Mouse (Mus musculus): Measurements from ENCODE around the gene Ptprg. TPM values are rescaled to one million over a fixed set of nuclear protein-coding genes. Genes with fewer than 3 reads are reported as not detected.

Ptprg gene
- polyA plus RNA-seq, 1 experiment from 2014 or later, result 26.5 TPM

GRCm38 (mm10) chr14:11657374-11657773, 104.0 kb downstream of the Ptprg start:
- no peak overlapping the region for H3K9ac ChIP-seq (ENCODE audit: low read length)
- no peak overlapping the region for H3K4me2 ChIP-seq (ENCODE audit: low read depth, low read length)
- H3K4me1 ChIP-seq (replicated peaks; ENCODE audit: control insufficient read depth, insufficient read depth, low read length), result no peaks in the 10 kb centered on the region
- H3K4me3 ChIP-seq (ENCODE audit: low read length), result no peak overlapping the region
- no peak overlapping the region for H3K27ac ChIP-seq (ENCODE audit: low read length)
- no peak for ATAC-seq (ENCODE audit: low read depth)
- H3K9me3 ChIP-seq (ENCODE audit: control insufficient read depth, low read length), result no peaks in the 10 kb centered on the region
- H3K36me3 ChIP-seq (ENCODE audit: control insufficient read depth, insufficient read depth, low read length), result no peaks in the 10 kb centered on the region
- no peaks in the 10 kb centered on the region for H3K27me3 ChIP-seq (ENCODE audit: control insufficient read depth, insufficient read depth, low read depth, low read length)
- 59% methylated on average over 6 of the region's 6 CpGs for WGBS

- WGBS, result 45% methylated on average over 11 of the region's 11 CpGs
- Histone ChIP-seq H3K4me3 (ENCODE audit: low read length) (no peak overlapping the region), H3K4me2 (ENCODE audit: low read depth, low read length) (no peak overlapping the region), H3K27me3 (ENCODE audit: control insufficient read depth, insufficient read depth, low read depth, low read length) (no peaks in the 10 kb centered on the region), H3K9me3 (ENCODE audit: control insufficient read depth, low read length) (no peaks in the 10 kb centered on the region), H3K9ac (ENCODE audit: low read length) (no peak overlapping the region), H3K36me3 (ENCODE audit: control insufficient read depth, insufficient read depth, low read length) (no peaks in the 10 kb centered on the region), H3K27ac (ENCODE audit: low read length) (no peak overlapping the region), H3K4me1 (replicated peaks; ENCODE audit: control insufficient read depth, insufficient read depth, low read length) (no peaks in the 10 kb centered on the region)
- no peak for ATAC-seq (ENCODE audit: low read depth)
Measured at GRCm38 (mm10) chr14:11663661-11664215, 110.4 kb downstream of the Ptprg start.

- H3K9ac ChIP-seq (ENCODE audit: low read length), result no peak overlapping the region
- H3K27me3 ChIP-seq (ENCODE audit: control insufficient read depth, insufficient read depth, low read depth, low read length), result no peaks in the 10 kb centered on the region
- ATAC-seq (ENCODE audit: low read depth), result no peak
- H3K4me3 ChIP-seq (ENCODE audit: low read length), result no peak overlapping the region
- no peaks in the 10 kb centered on the region for H3K4me1 ChIP-seq (replicated peaks; ENCODE audit: control insufficient read depth, insufficient read depth, low read length)
- WGBS, result 70% methylated on average over 9 of the region's 9 CpGs
- H3K36me3 ChIP-seq (ENCODE audit: control insufficient read depth, insufficient read depth, low read length), result no peaks in the 10 kb centered on the region
- no peak overlapping the region for H3K4me2 ChIP-seq (ENCODE audit: low read depth, low read length)
- H3K27ac ChIP-seq (ENCODE audit: low read length), result no peak overlapping the region
- H3K9me3 ChIP-seq (ENCODE audit: control insufficient read depth, low read length), result no peaks in the 10 kb centered on the region
Measured at GRCm38 (mm10) chr14:11664302-11664701, 111.0 kb downstream of the Ptprg start.

GRCm38 (mm10) chr14:11665046-11665445, 111.7 kb downstream of the Ptprg start:
- H3K9me3 ChIP-seq (ENCODE audit: control insufficient read depth, low read length), result no peaks in the 10 kb centered on the region
- no peaks in the 10 kb centered on the region for H3K27me3 ChIP-seq (ENCODE audit: control insufficient read depth, insufficient read depth, low read depth, low read length)
- no peak overlapping the region for H3K27ac ChIP-seq (ENCODE audit: low read length)
- no peak overlapping the region for H3K4me2 ChIP-seq (ENCODE audit: low read depth, low read length)
- H3K4me3 ChIP-seq (ENCODE audit: low read length), result no peak overlapping the region
- no peaks in the 10 kb centered on the region for H3K36me3 ChIP-seq (ENCODE audit: control insufficient read depth, insufficient read depth, low read length)
- 78% methylated on average over 7 of the region's 7 CpGs for WGBS
- ATAC-seq (ENCODE audit: low read depth), result no peak
- H3K4me1 ChIP-seq (replicated peaks; ENCODE audit: control insufficient read depth, insufficient read depth, low read length), result no peaks in the 10 kb centered on the region
- no peak overlapping the region for H3K9ac ChIP-seq (ENCODE audit: low read length)

- no peaks in the 10 kb centered on the region for H3K36me3 ChIP-seq (ENCODE audit: control insufficient read depth, insufficient read depth, low read length)
- no peak for ATAC-seq (ENCODE audit: low read depth)
- H3K9me3 ChIP-seq (ENCODE audit: control insufficient read depth, low read length), result no peaks in the 10 kb centered on the region
- H3K4me3 ChIP-seq (ENCODE audit: low read length), result no peak overlapping the region
- WGBS, result 30% methylated on average over 3 of the region's 3 CpGs
- H3K4me2 ChIP-seq (ENCODE audit: low read depth, low read length), result no peak overlapping the region
- no peak overlapping the region for H3K9ac ChIP-seq (ENCODE audit: low read length)
- H3K27me3 ChIP-seq (ENCODE audit: control insufficient read depth, insufficient read depth, low read depth, low read length), result no peaks in the 10 kb centered on the region
- no peaks in the 10 kb centered on the region for H3K4me1 ChIP-seq (replicated peaks; ENCODE audit: control insufficient read depth, insufficient read depth, low read length)
- no peak overlapping the region for H3K27ac ChIP-seq (ENCODE audit: low read length)
Measured at GRCm38 (mm10) chr14:11667762-11668161, 114.4 kb downstream of the Ptprg start.

- Histone ChIP-seq H3K9ac (ENCODE audit: low read length) (no peak overlapping the region), H3K4me3 (ENCODE audit: low read length) (no peak overlapping the region), H3K9me3 (ENCODE audit: control insufficient read depth, low read length) (no peaks in the 10 kb centered on the region), H3K36me3 (ENCODE audit: control insufficient read depth, insufficient read depth, low read length) (no peaks in the 10 kb centered on the region), H3K4me1 (replicated peaks; ENCODE audit: control insufficient read depth, insufficient read depth, low read length) (no peaks in the 10 kb centered on the region), H3K27ac (ENCODE audit: low read length) (no peak overlapping the region), H3K27me3 (ENCODE audit: control insufficient read depth, insufficient read depth, low read depth, low read length) (no peaks in the 10 kb centered on the region), H3K4me2 (ENCODE audit: low read depth, low read length) (no peak overlapping the region)
- ATAC-seq (ENCODE audit: low read depth), result no peak
- WGBS, result 30% methylated on average over 6 of the region's 6 CpGs
Measured at GRCm38 (mm10) chr14:11670847-11671246, 117.5 kb downstream of the Ptprg start.

- ATAC-seq (ENCODE audit: low read depth), result no peak
- WGBS, result 94% methylated on average over 3 of the region's 3 CpGs
Measured at GRCm38 (mm10) chr14:11672981-11673547, 119.7 kb downstream of the Ptprg start.

GRCm38 (mm10) chr14:11678201-11678600, 124.9 kb downstream of the Ptprg start:
- H3K9ac ChIP-seq (ENCODE audit: low read length), result no peak overlapping the region
- H3K27ac ChIP-seq (ENCODE audit: low read length), result no peak overlapping the region
- no peak overlapping the region for H3K4me3 ChIP-seq (ENCODE audit: low read length)
- peaks cover 18% of the 10 kb centered on the region for H3K4me1 ChIP-seq (replicated peaks; ENCODE audit: control insufficient read depth, insufficient read depth, low read length)
- no peak overlapping the region for H3K4me2 ChIP-seq (ENCODE audit: low read depth, low read length)
- H3K36me3 ChIP-seq (ENCODE audit: control insufficient read depth, insufficient read depth, low read length), result no peaks in the 10 kb centered on the region
- 53% methylated on average over 4 of the region's 4 CpGs for WGBS
- no peaks in the 10 kb centered on the region for H3K9me3 ChIP-seq (ENCODE audit: control insufficient read depth, low read length)
- no peak for ATAC-seq (ENCODE audit: low read depth)
- no peaks in the 10 kb centered on the region for H3K27me3 ChIP-seq (ENCODE audit: control insufficient read depth, insufficient read depth, low read depth, low read length)

More at GRCm38 (mm10) chr14:11672981-11673547, 119.7 kb downstream of the Ptprg start:
- no peaks in the 10 kb centered on the region for H3K4me1 ChIP-seq (replicated peaks; ENCODE audit: control insufficient read depth, insufficient read depth, low read length)
- no peak overlapping the region for H3K27ac ChIP-seq (ENCODE audit: low read length)
- H3K9ac ChIP-seq (ENCODE audit: low read length), result no peak overlapping the region
- H3K9me3 ChIP-seq (ENCODE audit: control insufficient read depth, low read length), result no peaks in the 10 kb centered on the region
- H3K27me3 ChIP-seq (ENCODE audit: control insufficient read depth, insufficient read depth, low read depth, low read length), result no peaks in the 10 kb centered on the region
- H3K4me2 ChIP-seq (ENCODE audit: low read depth, low read length), result no peak overlapping the region
- H3K36me3 ChIP-seq (ENCODE audit: control insufficient read depth, insufficient read depth, low read length), result no peaks in the 10 kb centered on the region
- no peak overlapping the region for H3K4me3 ChIP-seq (ENCODE audit: low read length)

- Histone ChIP-seq H3K27ac (ENCODE audit: low read length) (no peak overlapping the region), H3K36me3 (ENCODE audit: control insufficient read depth, insufficient read depth, low read length) (no peaks in the 10 kb centered on the region), H3K27me3 (ENCODE audit: control insufficient read depth, insufficient read depth, low read depth, low read length) (no peaks in the 10 kb centered on the region), H3K4me1 (replicated peaks; ENCODE audit: control insufficient read depth, insufficient read depth, low read length) (peaks cover 28% of the 10 kb centered on the region), H3K9me3 (ENCODE audit: control insufficient read depth, low read length) (no peaks in the 10 kb centered on the region), H3K4me2 (ENCODE audit: low read depth, low read length) (no peak overlapping the region), H3K4me3 (ENCODE audit: low read length) (no peak overlapping the region), H3K9ac (ENCODE audit: low read length) (no peak overlapping the region)
- ATAC-seq (ENCODE audit: low read depth), result no peak
- 77% methylated on average over 3 of the region's 3 CpGs for WGBS
Measured at GRCm38 (mm10) chr14:11679741-11680140, 126.4 kb downstream of the Ptprg start.
